9 mouse cellular contexts compared by ENCODE assay signal in the genomic region with DNA sequence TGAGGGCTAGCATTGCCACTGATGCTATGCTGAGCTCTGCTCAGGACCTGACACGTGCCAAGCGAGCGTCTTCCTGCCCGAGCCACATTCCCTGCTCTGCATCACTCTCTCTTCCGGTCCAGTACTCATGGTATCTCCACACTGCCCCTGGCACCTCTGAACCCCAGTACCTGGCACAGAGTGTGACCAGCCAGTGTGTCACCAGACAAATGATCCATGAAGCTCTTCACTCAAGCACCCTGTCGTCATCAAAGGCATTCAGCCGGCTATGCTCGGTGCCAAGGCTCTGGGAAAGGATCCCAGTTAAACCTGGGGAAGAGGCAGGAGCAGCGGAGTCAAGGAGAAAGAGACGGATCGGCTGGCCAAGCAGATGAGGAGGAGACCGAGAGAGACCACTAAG. TPM values are rescaled to one million over a fixed set of nuclear protein-coding genes. Genes with fewer than 3 reads are reported as not detected.
DNase-seq lines count a peak whose midpoint lies in the region; ATAC-seq lines count a peak whose summit lies in the region.
"Had no signal": no experiment of that assay in that cellular context is flagged by ENCODE, and none has a peak within 500 bp of the region (broad histone marks: within the 10 kb centered on the region; RNA-seq: fewer than 3 reads in every experiment).

No protein-coding gene starts in this region.

- no peaks in the 10 kb centered on the region for H3K36me3 ChIP-seq in heart, embryonic 12.5 days
- H3K36me3 ChIP-seq in embryonic facial prominence, embryonic 10.5 days (replicated peaks), result peaks cover 62% of the 10 kb centered on the region
- no peaks in the 10 kb centered on the region for H3K36me3 ChIP-seq in kidney, embryonic 16.5 days (ENCODE audit: insufficient read depth, low read length)
- H3K36me3 ChIP-seq: lung, embryonic 15.5 days had no signal

- ATAC-seq in heart, embryonic 12.5 days (ENCODE audit: insufficient number of reproducible peaks, low FRiP score), result no peak
- ATAC-seq in kidney, embryonic 16.5 days (ENCODE audit: low FRiP score, low TSS enrichment), result peak; percentile 70
- ATAC-seq in megakaryocyte-erythroid progenitor cell, adult 5-6 weeks (replicated peaks; ENCODE audit: low FRiP score, low TSS enrichment, poor library complexity, severe bottlenecking), result no peak

- no peak overlapping the region for H3K4me3 ChIP-seq in heart, embryonic 12.5 days
- no peak overlapping the region for H3K4me3 ChIP-seq in embryonic facial prominence, embryonic 10.5 days
- no peak overlapping the region for H3K4me3 ChIP-seq in kidney, embryonic 16.5 days (ENCODE audit: low read length)
- H3K4me3 ChIP-seq: lung, embryonic 15.5 days had no signal

- H3K27me3 ChIP-seq in heart, embryonic 12.5 days (replicated peaks), result no peaks in the 10 kb centered on the region
- no peaks in the 10 kb centered on the region for H3K27me3 ChIP-seq in embryonic facial prominence, embryonic 10.5 days (replicated peaks; ENCODE audit: low read depth, poor library complexity, severe bottlenecking)
- no peaks in the 10 kb centered on the region for H3K27me3 ChIP-seq in kidney, embryonic 16.5 days (ENCODE audit: insufficient read depth, low read length)
- H3K27me3 ChIP-seq: lung, embryonic 15.5 days had no signal

- 72% methylated on average over 12 of the region's 12 CpGs for WGBS in heart, embryonic 12.5 days
- 85% methylated on average over 12 of the region's 12 CpGs for WGBS in embryonic facial prominence, embryonic 10.5 days
- 35% methylated on average over 12 of the region's 12 CpGs for WGBS in kidney, embryonic 16.5 days

- H3K4me2 ChIP-seq in heart, embryonic 12.5 days, result no peak overlapping the region
- no peak overlapping the region for H3K4me2 ChIP-seq in kidney, embryonic 16.5 days (replicated peaks; ENCODE audit: low read depth, low read length)
- H3K4me2 ChIP-seq: lung, embryonic 15.5 days had no signal

- H3K9ac ChIP-seq in heart, embryonic 12.5 days, result no peak overlapping the region
- no peak overlapping the region for H3K9ac ChIP-seq in kidney, embryonic 16.5 days (replicated peaks; ENCODE audit: low read length)
- H3K9ac ChIP-seq: lung, embryonic 15.5 days had no signal

- peak; percentile 76 to 85 for DNase-seq in heart, adult 18-20 months
- peak; percentile 72 for DNase-seq in adrenal gland, postnatal 14 days
- DNase-seq in embryonic facial prominence, embryonic 10.5 days (ENCODE audit: low spot score), result no peak
- no peak for DNase-seq in spleen, postnatal 14 days (ENCODE audit: low spot score in 2 of 2)
- no peak for DNase-seq in thymus, postnatal 0 days (ENCODE audit: low spot score)

- no peaks in the 10 kb centered on the region for H3K9me3 ChIP-seq in heart, embryonic 12.5 days (replicated peaks)
- H3K9me3 ChIP-seq in embryonic facial prominence, embryonic 10.5 days, result no peaks in the 10 kb centered on the region
- no peaks in the 10 kb centered on the region for H3K9me3 ChIP-seq in kidney, embryonic 16.5 days (ENCODE audit: low read length)
- H3K9me3 ChIP-seq: lung, embryonic 15.5 days had no signal

- peaks cover 13% of the 10 kb centered on the region for H3K4me1 ChIP-seq in heart, embryonic 12.5 days (replicated peaks)
- peaks cover 72% of the 10 kb centered on the region for H3K4me1 ChIP-seq in embryonic facial prominence, embryonic 10.5 days
- H3K4me1 ChIP-seq in kidney, embryonic 16.5 days (ENCODE audit: insufficient read depth, low read length), result peaks cover 26% of the 10 kb centered on the region

- no peak overlapping the region for H3K27ac ChIP-seq in heart, embryonic 12.5 days (ENCODE audit: poor library complexity, severe bottlenecking)
- H3K27ac ChIP-seq in embryonic facial prominence, embryonic 10.5 days (replicated peaks), result 0 out of 2 replicates have a peak overlapping the region, but pooled peaks have one; percentile 44
- no peak overlapping the region for H3K27ac ChIP-seq in kidney, embryonic 16.5 days (ENCODE audit: low read length)
- H3K27ac ChIP-seq: lung, embryonic 15.5 days had no signal

RNA-seq across cellular contexts. Expression of gene Nkain1, which starts 16.1 kb away (rescaled TPM):
- total RNA-seq in heart, adult 18-20 months (2021), result 1 to 10 TPM; 6.6 to 9.9 TPM
- polyA plus RNA-seq in heart, embryonic 12.5 days (2016; fragmentation: Nextera tagmentation; extraction: Ambion mirVana), result 1.1 and 1.3 TPM in 2 replicates
- 6.6 and 7.4 TPM in 2 replicates for total RNA-seq in adrenal gland, postnatal 14 days (2021)
- polyA plus RNA-seq in embryonic facial prominence, embryonic 10.5 days (2016; fragmentation: Nextera tagmentation; extraction: Ambion mirVana), result 4.5 and 6.2 TPM in 2 replicates
- polyA plus RNA-seq in kidney, embryonic 16.5 days (2015; fragmentation: Nextera tagmentation; extraction: Ambion mirVana), result 1.0 and 1.1 TPM in 2 replicates
- 0.44 TPM in 1 of 2 replicates, not detected in the other for total RNA-seq in megakaryocyte-erythroid progenitor cell, adult 5-6 weeks (2014; fragmentation: Nextera tagmentation)
- not detected in 2 replicates for total RNA-seq in megakaryocyte-erythroid progenitor cell, adult 5-6 weeks (2017)
- 0.17 TPM in 1 of 2 replicates, not detected in the other for polyA plus RNA-seq in thymus, postnatal 0 days (2015; fragmentation: Nextera tagmentation; extraction: Ambion mirVana)

Comparison
In these comparisons a context has a peak if more than half of its experiments do, and no peak if none do; other contexts are left out.
1. DNase-seq: peak in heart, adult 18-20 months (2 of 2) and adrenal gland, postnatal 14 days (single experiment); none in embryonic facial prominence, embryonic 10.5 days (single experiment), spleen, postnatal 14 days (0 of 2) and thymus, postnatal 0 days (single experiment).